Mouse (Mus musculus) retina, postnatal 7 days (tissue): ENCODE measurements around the gene Cpvl.

Source experiments
- DNase-seq: peaks from one replicate; pipeline ENCODE4 v3.0.0-alpha.2; 2012; ENCODE audit warnings: low read depth, low spot score

Gene Cpvl

DNA sequence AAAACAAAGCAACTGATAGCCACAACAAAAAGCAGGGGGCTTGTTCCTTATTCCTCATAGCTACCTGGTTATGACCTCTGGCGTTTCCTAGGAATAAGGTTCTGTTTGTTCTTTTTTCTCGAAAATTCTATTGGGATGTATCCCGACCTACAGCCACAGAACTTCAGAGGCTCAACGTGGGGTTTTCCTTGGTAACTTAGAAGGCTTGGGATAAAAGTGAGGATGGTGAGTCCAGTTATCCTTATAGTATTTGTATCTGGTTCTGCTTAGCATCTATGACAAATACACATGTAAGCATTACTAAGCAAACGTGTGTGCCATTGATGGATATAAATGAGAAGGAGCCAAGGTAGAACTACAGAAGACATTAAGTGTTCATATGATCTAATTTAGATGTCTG is at the start of gene Cpvl:
TSS of gene Cpvl (minus strand) at position 101 of the 400 bp plus-strand sequence.
- DNase-seq: no peak

DNA sequence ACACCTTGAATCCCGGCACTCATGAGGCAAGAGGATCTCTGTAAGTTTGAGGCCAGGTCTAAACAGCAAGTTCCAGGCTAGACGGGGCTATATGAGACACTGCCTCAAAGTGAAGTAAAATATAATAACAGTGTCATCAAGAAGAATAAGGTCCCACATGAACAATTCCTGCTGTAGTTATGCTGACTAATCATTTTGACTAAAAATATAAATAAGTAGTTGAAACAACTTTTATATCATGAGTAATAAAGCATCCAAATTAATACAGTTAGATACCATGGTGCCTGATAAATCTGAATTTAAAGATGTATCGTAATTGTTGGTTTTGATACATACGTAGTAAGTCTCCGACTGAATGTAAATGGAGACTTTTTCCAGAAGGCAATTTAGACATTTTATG is 45.4 kb upstream of the Cpvl start:
- DNase-seq: no peak

DNA sequence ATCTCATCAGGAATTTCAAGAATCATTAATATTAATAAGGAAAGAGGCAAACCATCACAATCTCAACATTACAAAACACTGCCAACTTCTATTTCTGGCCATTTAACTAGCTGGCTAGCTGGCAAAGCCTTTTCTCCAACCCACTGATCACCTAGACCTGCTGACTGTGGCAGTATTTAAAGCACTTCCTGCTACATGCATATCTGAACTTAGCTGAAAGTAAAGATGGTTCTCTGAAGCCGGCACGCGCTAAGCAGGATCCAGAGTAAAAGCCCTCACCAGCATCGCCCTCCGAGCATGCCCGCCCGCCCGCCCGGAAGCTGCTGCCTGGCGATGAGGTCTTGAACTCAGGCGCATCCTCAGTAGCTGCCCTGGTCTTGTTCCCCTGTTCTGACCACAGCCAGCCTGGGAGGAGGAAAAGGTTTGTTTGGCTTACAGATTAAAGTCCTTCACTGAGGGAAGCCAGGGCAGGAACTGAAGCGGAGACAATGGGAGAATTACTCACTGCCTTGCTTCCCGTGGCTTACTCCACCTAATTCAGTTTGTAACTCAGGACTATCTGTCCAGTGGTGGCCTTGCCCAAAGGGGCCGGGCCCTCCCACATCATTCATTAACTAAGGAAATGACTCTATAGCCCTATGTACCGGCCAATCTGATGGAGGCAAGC is 42.8 kb upstream of the Cpvl start:
- no peak for DNase-seq

DNA sequence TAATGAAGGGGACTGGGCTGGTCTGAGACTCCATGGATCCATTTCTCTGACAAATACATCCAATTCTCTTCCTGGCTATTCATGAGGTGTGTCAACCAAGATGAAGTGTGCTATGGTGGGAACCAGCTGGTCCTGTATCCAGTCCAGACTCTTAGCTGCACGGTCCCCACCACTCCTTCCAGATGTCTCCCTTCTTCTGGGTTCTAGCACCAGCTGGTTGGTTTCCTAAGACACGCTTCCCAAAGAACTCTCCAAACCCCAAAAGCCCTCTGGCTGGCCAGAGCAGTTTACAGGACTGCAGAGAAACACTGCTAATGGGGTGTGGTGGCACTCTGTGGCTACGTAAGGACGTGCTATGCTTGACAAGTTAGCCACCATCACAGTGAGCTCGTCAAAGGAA is 40.4 kb upstream of the Cpvl start:
- DNase-seq: no peak

DNA sequence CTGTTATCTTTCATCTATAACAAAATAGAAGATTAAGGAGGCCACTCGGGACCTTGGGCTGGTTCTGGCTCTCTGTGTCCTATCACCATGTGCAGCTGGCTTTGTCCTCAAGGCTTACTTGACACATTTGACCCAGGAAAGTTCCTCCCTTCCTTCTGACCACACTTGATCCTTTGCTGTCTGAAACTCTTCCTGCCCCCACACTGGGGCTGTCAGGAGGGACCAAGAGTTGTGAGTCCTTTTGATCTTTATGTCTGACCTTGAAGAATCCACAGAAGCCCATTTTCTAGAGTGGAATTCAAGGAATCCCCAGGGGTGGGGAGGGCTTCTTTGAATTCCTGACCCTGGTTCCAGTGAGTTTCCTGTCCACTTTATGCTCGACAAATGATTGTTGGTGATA is 39.6 kb upstream of the Cpvl start:
- DNase-seq: no peak

DNA sequence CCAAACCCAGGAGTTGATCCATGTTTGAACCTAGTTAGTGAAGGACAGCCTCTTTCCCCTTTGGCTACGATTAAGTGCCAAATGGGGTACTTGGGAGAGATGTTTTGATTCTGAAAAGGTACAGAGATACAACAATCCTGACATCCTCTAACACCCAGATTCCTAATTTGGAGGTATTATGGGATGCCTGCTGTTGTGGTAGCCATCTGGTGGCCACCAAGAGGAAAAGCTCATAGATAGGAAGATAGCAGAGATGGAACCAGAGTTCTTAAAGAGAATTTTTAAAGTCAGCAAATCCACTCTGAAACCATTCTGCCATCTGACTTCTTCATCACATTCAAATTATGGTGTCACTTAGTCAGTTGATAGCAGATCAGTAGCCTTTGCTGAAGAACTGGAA is 33.7 kb upstream of the Cpvl start:
- DNase-seq: no peak

DNA sequence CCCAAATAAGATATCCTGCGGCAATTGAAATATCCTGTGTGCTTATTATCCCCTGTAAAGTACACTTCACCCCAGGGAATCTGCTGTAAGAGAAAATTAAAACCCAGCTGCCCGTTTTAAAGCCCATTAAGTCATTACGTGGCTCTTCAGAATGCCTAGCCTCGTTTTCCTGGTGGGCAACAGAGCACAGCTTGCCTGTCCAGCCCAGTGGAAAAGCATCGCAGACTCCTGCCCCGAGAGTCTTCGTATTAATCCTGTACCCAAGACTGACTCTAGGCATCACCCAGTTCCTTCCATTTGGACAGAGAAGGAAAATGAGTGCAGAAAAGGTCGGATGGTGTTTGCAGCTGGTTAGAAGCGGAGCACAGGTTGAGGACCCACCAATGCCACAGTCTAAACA is 31.9 kb upstream of the Cpvl start:
- DNase-seq: no peak

DNA sequence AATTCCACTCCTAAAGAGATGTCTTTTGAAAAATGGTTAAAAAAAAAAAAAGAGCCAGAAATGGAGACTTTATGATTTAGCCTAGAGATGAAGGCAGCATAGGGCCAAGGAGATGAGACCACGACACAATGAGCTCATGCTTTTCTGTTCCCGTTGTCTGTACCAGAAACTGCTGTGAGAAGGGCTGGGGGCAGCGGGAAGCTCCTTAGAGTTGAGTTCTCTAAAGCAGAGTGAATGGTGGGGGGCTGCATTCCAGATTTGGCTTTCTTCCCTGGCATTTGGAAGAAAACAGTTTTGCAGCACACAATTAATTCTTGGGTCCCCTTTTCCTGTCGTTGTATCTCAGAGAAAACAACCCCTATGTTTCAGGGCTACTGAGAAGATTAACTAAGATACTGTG is 30.8 kb upstream of the Cpvl start:
- DNase-seq: no peak

DNA sequence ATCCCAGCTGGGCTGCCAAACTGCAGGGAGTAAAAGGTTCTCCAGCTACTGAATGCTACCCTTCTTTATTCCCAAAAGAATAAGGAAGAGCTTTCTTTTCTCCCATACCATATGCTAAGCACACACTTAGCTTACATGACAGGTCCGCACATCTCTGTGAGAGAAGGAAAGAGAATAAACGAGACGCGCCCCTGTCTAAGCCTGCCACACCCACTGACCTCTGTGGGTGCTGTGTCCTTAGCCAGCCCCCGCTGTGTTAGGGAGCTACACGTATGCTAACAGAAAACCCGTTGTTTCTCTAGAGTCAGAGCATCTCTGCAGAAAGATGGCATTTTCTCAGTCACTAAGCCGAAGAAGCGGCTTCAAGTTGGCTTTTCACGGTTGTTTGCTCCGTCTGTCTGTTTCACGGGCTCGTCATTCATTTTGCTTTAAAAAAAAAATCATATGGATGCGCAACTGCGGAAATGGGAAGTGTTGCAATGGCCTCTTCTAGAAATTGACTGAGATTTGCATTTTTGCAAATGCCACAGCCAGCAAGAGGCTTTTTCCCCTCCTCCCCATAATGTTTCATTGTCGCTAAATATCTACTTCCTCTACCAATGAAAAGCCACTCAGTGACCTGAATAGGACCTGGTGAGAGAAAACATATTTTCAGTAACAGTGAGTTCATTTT is 30.1 kb upstream of the Cpvl start:
- DNase-seq: no peak

DNA sequence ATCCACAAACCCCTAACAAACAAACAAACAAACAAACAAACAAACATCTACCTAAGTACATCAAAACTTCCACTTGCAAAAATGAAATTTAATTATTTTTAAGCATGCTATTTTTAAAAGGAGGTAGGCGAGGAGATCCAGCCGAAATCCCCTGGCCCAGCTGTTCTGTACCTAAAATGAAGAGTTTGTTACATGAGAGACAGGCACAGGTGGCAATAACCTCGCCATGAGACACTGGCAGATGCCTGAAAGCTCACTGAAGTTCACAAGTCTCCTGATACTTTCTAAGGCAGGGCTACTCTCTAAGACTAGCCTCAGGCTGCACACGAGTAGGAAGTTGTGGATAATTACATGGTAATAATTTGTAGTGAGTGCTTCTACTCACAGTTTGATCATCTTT is 26.8 kb upstream of the Cpvl start:
- DNase-seq: no peak

DNA sequence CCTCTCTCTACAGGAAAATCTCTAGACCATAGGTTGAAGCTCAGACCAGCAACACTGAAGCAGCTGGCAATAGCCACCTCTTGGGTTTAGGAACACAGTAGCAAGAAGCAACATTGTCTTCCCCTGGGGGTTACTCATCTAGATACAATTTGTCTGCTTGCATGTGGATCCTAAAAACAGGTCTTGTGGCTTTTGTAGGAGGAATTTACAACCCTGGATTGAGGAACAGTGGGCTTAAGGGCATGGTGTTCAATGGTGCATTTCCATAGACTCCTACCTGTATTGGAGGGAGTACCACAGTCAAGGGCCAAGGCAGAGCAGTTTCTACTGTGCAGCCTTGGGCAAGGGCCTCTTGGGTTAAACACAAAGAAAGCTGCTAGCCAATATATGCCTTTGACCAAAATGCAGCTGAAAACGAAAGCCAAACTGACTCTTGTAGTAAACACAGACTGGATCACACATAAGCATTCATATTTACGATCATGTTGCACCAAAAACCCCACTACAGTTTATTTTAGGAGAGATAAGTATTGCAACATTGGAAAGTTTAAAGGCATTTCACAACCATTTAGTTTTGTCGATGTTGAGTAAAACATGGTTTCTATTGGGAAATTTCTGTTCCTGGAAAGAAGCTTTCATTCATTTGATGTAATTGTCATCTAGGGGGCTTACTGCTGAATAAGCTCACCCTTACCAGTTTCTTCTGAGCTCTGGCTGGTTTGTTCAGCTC is 17.9 kb upstream of the Cpvl start:
- DNase-seq: no peak

DNA sequence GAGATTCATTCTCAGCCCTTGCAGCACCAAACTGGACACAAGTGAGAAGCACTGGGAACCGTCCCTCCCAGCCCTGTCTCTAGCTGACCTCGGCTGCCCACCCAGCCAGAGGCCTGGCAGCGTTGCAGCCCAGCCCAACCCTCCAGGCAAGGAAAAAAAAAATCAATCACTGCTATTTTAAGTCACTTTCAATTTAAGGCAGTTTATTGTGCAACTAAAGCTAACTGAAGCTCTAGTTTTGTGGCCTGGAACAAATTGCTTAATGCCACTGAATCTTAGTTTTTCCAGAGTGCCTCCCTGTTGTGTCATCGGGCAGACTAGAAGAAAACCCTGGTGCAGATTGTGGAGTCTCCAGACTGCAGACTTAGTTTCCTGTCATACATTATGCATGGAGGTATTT is 17.0 kb upstream of the Cpvl start:
- no peak for DNase-seq

DNA sequence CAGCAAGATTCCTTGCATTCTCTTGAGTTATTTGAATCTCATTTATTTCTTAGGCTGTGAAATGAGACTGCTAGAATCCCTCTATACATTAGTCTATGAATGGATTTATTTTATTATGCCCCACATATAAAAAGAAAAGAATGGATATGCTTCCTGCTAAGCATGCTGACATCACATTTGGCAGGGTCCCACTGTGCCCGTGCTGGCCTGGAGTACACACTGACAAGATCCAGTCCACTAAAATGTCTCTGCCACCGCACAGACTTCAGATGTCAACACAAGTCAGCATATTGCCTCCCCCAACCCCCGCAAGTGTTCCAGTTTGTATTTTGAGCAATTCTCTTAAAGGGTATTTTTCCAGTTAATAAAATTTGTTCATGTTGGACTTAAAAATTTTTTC is 13.9 kb upstream of the Cpvl start:
- no peak for DNase-seq

DNA sequence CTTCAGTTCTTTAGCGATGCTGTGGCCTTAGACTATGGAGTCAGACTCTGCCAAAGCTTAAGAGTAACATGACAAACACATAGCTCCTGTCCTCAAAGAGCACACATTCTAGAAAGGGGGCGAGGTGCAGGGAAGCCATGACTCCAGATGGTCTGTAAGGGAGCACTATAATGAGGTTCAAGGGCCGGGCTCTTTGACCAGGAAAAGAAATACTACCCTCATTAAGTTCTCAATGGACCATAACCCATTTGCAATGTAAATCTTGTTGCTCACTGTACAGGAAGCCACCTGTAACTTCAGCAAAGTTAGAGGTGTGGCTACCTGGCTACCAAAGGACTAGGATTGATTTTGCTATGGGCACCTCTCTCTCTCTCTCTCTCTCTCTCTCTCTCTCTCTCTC is 8.8 kb upstream of the Cpvl start:
- DNase-seq: no peak

DNA sequence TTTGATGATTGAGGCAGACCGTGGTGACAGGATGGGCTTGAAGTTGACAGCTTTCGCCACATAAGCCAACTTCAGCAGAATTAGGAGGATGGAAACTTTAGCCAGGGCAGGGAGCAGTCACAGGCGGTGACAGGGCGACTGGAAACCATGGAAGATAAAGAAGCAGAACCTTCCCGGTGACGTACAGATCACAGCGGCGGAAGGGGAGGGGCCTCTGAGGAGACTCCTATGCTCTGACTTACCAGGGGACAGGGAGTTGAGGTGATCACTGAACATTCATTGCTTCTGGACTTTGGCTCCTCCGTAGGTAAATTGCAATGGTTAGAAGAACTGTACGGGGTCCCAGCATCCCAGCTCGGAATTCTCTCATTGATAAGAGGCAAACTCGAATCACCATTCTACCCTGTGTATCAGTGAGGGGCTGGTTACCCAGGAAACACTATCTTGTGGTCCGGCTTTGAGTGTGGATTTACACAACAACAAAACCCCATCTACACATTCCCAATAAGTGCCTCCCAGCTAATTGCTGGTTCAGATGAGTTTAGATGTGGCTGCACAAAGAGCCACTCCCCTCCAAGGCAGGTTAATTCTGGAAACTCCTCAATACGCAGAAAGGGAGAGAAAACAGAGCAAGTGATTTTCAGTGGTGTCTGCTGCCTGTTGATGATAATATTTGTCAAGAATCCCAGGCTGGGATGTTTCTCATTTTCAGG is 8.0 kb upstream of the Cpvl start:
- DNase-seq: no peak

DNA sequence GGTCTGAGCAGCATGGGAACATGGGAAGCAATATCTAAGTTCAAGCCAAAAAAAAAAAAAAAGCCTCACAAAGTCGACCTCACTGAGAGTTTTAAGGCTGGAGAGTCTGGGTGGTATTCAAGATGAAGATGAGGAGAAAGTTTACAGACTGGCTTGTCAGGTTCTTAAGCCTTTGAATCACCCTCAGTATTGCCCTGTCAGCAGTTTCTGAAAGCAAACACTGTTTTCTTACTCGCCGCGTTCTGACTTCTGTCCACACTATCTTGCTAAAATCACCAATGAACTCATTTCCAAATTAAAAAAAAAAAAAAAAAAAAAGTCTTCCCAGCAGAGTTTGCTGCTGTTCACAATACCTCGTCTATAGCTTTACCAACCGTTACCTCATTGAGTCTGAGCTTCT is 5.3 kb upstream of the Cpvl start:
- no peak for DNase-seq

DNA sequence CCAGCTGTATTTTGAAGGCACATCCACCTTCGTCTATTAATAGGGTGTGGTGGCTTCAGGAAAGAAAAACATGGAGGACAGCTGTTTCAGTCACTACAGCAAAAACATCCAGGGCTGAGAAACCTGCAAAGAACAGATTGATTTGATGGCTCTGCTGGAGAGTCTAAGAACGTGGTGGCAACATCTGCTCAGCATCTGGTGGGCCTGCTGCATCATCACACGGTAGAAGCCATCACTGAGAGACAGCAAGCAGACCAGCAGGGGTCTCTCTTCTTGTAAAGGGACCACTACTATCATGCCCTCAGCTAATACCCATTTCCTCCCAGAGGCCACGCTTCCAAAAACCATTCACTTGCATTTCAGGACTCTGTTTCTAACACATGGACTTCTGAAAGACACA is 4.1 kb upstream of the Cpvl start:
- no peak for DNase-seq

DNA sequence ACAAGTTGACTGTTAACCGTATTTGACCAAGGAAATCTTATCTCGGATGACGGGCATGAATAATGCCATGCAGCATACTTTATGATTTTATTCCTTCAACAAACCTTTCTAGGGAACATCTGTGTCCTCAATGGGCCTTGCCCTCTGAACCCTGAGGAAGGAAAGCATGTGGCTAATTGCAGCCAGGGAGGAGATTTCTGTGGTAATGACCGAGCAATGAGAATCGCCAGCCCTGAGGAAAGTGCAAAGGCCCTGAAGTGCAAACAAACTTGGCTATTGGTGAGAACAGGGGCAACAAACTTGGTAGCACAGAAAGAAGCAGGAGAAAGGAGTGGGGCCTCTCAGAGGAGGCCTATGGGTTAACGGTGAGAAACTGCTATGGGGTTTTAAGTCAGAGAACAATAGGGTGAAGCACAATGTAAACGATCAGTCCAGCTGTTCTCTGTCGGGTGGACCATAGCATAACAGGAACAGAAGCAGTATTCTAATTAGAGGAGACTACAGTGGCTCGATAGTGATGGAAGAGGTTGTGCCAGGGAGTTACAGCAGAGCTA is 3.7 kb upstream of the Cpvl start:
- no peak for DNase-seq

DNA sequence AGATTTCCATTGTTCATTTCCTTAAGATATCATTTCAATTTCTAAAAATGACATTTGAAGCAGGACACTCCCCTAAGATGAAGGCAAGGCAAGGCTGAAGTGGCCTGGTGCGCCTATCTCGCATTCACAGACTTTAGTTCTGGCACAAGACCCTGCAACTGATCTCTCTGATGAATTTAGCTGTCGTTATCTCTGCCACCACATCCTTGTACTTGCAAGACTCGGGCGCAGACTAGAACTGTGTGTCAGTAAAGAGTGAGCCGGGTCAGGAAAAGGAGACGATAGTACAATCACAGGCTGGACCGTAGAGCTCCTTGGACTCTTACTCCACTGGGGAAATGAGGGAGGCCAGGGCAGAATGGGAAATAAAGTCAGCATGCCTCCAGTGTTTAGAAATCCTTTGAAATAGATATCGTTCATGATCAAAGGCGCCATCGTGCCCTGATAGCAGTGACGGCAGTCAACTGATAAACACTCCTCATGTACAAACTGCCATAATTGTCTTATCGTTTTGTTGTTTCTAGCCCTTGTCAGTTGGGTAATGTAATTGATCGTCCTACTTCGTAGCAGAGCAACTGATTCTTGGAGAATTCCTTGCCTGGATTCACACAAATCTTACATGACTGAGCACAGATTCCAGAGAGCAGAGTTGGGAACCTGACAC is 2.5 kb upstream of the Cpvl start:
- DNase-seq: no peak

DNA sequence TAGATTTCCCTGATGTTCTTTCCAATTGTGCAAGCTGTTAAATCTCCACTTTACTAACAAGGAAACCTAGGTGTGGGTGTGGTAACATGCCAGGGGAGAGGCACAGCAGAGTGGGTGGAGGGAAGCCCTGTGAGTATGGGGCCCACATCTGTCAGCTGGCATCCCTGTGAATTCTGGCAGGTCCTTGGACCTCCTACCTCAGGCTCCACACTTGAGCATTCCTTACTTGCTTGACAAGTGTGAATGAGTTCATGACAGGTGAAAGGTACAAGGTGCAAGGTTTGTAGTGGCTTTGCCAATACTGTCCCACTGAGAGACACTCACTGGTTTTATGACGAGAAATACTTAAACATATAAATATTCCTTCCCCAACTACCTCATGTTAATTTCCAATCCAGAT is 4.4 kb downstream of the Cpvl start:
- DNase-seq: no peak

DNA sequence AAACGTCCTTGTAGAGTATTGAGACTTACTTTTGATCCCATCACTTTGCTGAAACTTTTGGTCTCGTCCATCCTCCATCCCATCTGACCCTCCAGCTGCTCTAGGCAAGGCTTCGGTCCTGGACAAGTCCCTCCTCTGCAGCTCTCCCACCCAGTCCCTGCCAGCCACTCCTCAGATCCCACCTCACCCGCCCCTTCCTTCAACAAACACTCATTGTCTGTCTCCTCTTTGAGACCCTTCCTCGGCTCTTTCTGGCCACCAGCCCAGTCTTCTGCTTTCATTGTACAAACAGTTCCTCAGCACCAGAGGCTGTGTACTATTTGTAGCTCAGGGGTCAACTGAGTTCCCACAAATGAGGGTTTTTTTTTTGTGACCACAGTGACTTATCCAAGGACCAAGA is 5.0 kb downstream of the Cpvl start:
- DNase-seq: no peak
